Mouse (Mus musculus): ENCODE results near the gene Eomes.

Gene Eomes

GRCm38 (mm10) chr9:118488138-118488895, 10.3 kb downstream of the Eomes start:
- DNase-seq (ENCODE audit: low spot score): peak; percentile 18

GRCm38 (mm10) chr9:118488896-118489578, 11.0 kb downstream of the Eomes start:
- DNase-seq (ENCODE audit: low spot score): no peak

- DNase-seq (ENCODE audit: low spot score): peak; percentile 50
Measured at GRCm38 (mm10) chr9:118489579-118490019, 11.6 kb downstream of the Eomes start.

- DNase-seq (ENCODE audit: low spot score): no peak
Measured at GRCm38 (mm10) chr9:118491195-118491594, 13.2 kb downstream of the Eomes start.

GRCm38 (mm10) chr9:118492932-118493698, 15.1 kb downstream of the Eomes start:
- DNase-seq (ENCODE audit: low spot score): no peak

- no peak for DNase-seq (ENCODE audit: low spot score)
Measured at GRCm38 (mm10) chr9:118494106-118494505, 16.1 kb downstream of the Eomes start.

- DNase-seq (ENCODE audit: low spot score): no peak
Measured at GRCm38 (mm10) chr9:118495933-118496332, 17.9 kb downstream of the Eomes start.

- DNase-seq (ENCODE audit: low spot score): no peak
Measured at GRCm38 (mm10) chr9:118496952-118497351, 18.9 kb downstream of the Eomes start.

- DNase-seq (ENCODE audit: low spot score): no peak
Measured at GRCm38 (mm10) chr9:118498061-118498460, 20.0 kb downstream of the Eomes start.

- DNase-seq (ENCODE audit: low spot score): no peak
Measured at GRCm38 (mm10) chr9:118500963-118501362, 23.0 kb downstream of the Eomes start.

- DNase-seq (ENCODE audit: low spot score): no peak
Measured at GRCm38 (mm10) chr9:118504656-118505055, 26.6 kb downstream of the Eomes start.

GRCm38 (mm10) chr9:118506020-118506403, 28.0 kb downstream of the Eomes start, which contains the start of gene Golga4:
Gene Golga4 (plus strand): TSS chr9:118506267.
- DNase-seq (ENCODE audit: low spot score): peak; percentile 89

GRCm38 (mm10) chr9:118506404-118507231, 28.6 kb downstream of the Eomes start:
- no peak for DNase-seq (ENCODE audit: low spot score)

GRCm38 (mm10) chr9:118507552-118507951, 29.5 kb downstream of the Eomes start:
- no peak for DNase-seq (ENCODE audit: low spot score)

- DNase-seq (ENCODE audit: low spot score): no peak
Measured at GRCm38 (mm10) chr9:118508601-118509000, 30.6 kb downstream of the Eomes start.

- DNase-seq (ENCODE audit: low spot score): no peak
Measured at GRCm38 (mm10) chr9:118510941-118511690, 33.1 kb downstream of the Eomes start.

GRCm38 (mm10) chr9:118512681-118513233, 34.7 kb downstream of the Eomes start:
- no peak for DNase-seq (ENCODE audit: low spot score)

- DNase-seq (ENCODE audit: low spot score): no peak
Measured at GRCm38 (mm10) chr9:118515476-118515875, 37.5 kb downstream of the Eomes start.

GRCm38 (mm10) chr9:118516162-118516561, 38.1 kb downstream of the Eomes start:
- DNase-seq (ENCODE audit: low spot score): no peak

- DNase-seq (ENCODE audit: low spot score): no peak
Measured at GRCm38 (mm10) chr9:118517619-118518018, 39.6 kb downstream of the Eomes start.

GRCm38 (mm10) chr9:118519101-118519500, 41.1 kb downstream of the Eomes start:
- no peak for DNase-seq (ENCODE audit: low spot score)
